Mouse (Mus musculus) monocyte, adult 59 days (primary cell): ENCODE data around the gene Olfr378. TPM values are rescaled to one million over a fixed set of nuclear protein-coding genes. Genes with fewer than 3 reads are reported as not detected.

Experiments
- total RNA-seq, 2 experiments: library from RNA; stranded (reverse); gene quantifications; one replicate each; pipeline ENCODE4 v1.2.4; 2023

The Olfr378 gene
- total RNA-seq = not detected

DNA sequence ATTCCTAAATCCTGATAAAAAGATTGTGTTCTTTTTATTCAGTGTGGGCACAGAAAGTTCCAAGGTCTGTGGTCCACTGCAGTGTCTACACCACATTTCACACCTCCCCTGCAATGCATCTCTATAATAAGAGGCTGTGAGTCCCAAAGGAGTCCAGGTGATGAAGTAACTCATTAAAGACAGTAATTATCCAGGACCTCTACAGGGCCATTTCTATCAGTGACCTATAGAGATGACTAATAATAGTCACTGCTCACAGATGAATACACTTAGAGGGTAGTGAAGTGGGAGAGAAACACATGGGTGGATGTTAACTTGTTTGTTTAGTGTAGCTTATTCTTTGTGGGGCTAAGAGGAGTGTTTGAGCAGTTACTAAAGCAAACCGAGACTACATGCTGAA is at the start of gene Olfr378:
Gene Olfr378 (minus strand): TSS at position 101 of the 400 bp plus-strand sequence.

DNA sequence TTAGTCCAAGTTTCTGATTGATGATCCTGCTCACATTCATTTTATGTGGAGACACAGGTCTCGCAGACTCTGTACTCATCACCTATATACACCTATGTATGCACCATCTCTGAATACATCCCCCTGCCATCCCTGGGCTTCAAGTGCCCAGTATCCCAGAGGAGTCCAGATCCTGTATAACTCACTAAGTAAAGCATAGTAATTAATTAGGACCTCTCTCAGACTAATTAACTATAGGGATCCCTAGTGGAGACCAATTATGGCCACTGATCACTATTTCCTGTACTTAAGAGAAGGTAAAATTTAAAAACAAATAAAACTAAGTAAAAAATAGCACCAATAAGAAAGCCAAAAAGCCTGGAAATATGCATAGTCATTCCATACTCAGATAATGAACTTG is 29.1 kb upstream of the Olfr378 start, which contains the start of gene Olfr380:
Gene Olfr380 (minus strand): TSS at position 101 of the 400 bp plus-strand sequence.

DNA sequence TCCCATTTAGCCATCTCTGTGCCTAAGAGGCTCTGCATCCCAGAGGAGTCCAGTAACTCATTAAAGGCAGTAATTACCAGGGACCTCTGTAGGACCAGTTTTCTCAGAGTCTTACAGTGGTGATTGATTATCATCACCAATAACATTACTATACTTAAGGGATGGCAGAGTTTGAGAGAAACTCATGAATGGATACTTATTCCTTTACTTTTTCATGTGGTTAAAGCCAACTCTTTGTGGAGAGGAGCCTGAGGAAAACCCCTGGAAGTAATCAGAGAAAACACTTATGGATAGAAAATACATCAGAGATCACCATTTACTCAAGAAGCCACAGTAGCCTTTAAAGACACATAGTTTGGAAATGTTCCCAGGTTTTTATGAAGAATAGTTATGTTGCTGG is 28.8 kb downstream of the Olfr378 start, which contains the start of gene Olfr1:
Gene Olfr1 (minus strand): TSS at position 101 of the 400 bp plus-strand sequence.

Other genes with a start within 250 kb of the Olfr378 start
- gene Ctns, start 229.4 kb downstream of the Olfr378 start, total RNA-seq = 10 to 100 TPM; 31.8 to 33.1 TPM
- gene Shpk, start 229.0 kb downstream of the Olfr378 start, total RNA-seq = 1 to 10 TPM; 2.5 to 3.8 TPM
- not detected for gene Trpv1, start 194.2 kb downstream of the Olfr378 start, total RNA-seq
- not detected for gene Trpv3, start 161.1 kb downstream of the Olfr378 start, total RNA-seq
- gene Aspa, start 98.9 kb downstream of the Olfr378 start, total RNA-seq = 10 to 100 TPM; 11.5 to 11.6 TPM
- gene Gm49340, start 98.7 kb downstream of the Olfr378 start, total RNA-seq = not detected
- not detected for gene Spata22, start 98.7 kb downstream of the Olfr378 start, total RNA-seq
- gene Olfr20, start 77.7 kb downstream of the Olfr378 start, total RNA-seq = not detected
- not detected for gene Olfr376, start 57.2 kb downstream of the Olfr378 start, total RNA-seq
- gene Olfr1, start 28.9 kb downstream of the Olfr378 start, total RNA-seq = not detected
- not detected for gene Olfr380, start 29.0 kb upstream of the Olfr378 start, total RNA-seq
- not detected for gene Olfr381, start 63.1 kb upstream of the Olfr378 start, total RNA-seq
- gene Olfr382, start 88.7 kb upstream of the Olfr378 start, total RNA-seq = not detected
- not detected for gene Olfr385, start 164.5 kb upstream of the Olfr378 start, total RNA-seq
- gene Olfr384, start 170.1 kb upstream of the Olfr378 start, total RNA-seq = not detected